Mouse (Mus musculus) spleen, adult 12 weeks (tissue): Measurements from ENCODE around the gene Myl7.
"Not testable (repeated sequence)": the region's sequence is repeated elsewhere in the genome, so short reads cannot be mapped to it uniquely, and the experiment has no call there.

ENCODE experiments used
- DNase-seq: peaks from one replicate; pipeline ENCODE4 v3.0.0; 2022; ENCODE audit warnings: low spot score

The Myl7 gene

GRCm38 (mm10) chr11:5898531-5898930, at the start of gene Myl7:
Gene Myl7 (minus strand): TSS chr11:5898782.
- DNase-seq = no peak

GRCm38 (mm10) chr11:5947796-5948195, 49.2 kb upstream of the Myl7 start:
- no peak for DNase-seq

GRCm38 (mm10) chr11:5945096-5945495, 46.5 kb upstream of the Myl7 start:
- DNase-seq = no peak

GRCm38 (mm10) chr11:5942966-5943365, 44.4 kb upstream of the Myl7 start:
- DNase-seq = no peak

GRCm38 (mm10) chr11:5934531-5934930, 35.9 kb upstream of the Myl7 start:
- DNase-seq = not testable (repeated sequence)

- not testable (repeated sequence) for DNase-seq
Measured at GRCm38 (mm10) chr11:5931947-5932346, 33.4 kb upstream of the Myl7 start.

- no peak for DNase-seq
Measured at GRCm38 (mm10) chr11:5930578-5930977, 32.0 kb upstream of the Myl7 start.

- DNase-seq = no peak
Measured at GRCm38 (mm10) chr11:5926696-5927220, 28.2 kb upstream of the Myl7 start.

GRCm38 (mm10) chr11:5924699-5925098, 26.1 kb upstream of the Myl7 start:
- DNase-seq = no peak

- no peak for DNase-seq
Measured at GRCm38 (mm10) chr11:5920323-5920960, 21.9 kb upstream of the Myl7 start.

- DNase-seq = no peak
Measured at GRCm38 (mm10) chr11:5919606-5920005, 21.0 kb upstream of the Myl7 start.

GRCm38 (mm10) chr11:5918111-5918510, 19.5 kb upstream of the Myl7 start:
- DNase-seq = no peak

- no peak for DNase-seq
Measured at GRCm38 (mm10) chr11:5916178-5916548, 17.6 kb upstream of the Myl7 start.

GRCm38 (mm10) chr11:5915429-5916177, 17.0 kb upstream of the Myl7 start:
- no peak for DNase-seq

GRCm38 (mm10) chr11:5914940-5915339, 16.4 kb upstream of the Myl7 start:
- DNase-seq = no peak

GRCm38 (mm10) chr11:5913936-5914335, 15.4 kb upstream of the Myl7 start:
- DNase-seq = no peak

GRCm38 (mm10) chr11:5913256-5913655, 14.7 kb upstream of the Myl7 start:
- DNase-seq = no peak

GRCm38 (mm10) chr11:5912635-5913034, 14.1 kb upstream of the Myl7 start:
- no peak for DNase-seq

- DNase-seq = no peak
Measured at GRCm38 (mm10) chr11:5908642-5909041, 10.1 kb upstream of the Myl7 start.

- DNase-seq = no peak
Measured at GRCm38 (mm10) chr11:5907096-5907495, 8.5 kb upstream of the Myl7 start.

- DNase-seq = no peak
Measured at GRCm38 (mm10) chr11:5905778-5906518, 7.4 kb upstream of the Myl7 start.

- DNase-seq = no peak
Measured at GRCm38 (mm10) chr11:5904871-5905270, 6.3 kb upstream of the Myl7 start.

GRCm38 (mm10) chr11:5904357-5904756, 5.8 kb upstream of the Myl7 start:
- no peak for DNase-seq
